Mouse (Mus musculus) bone marrow macrophage, adult 2 months (primary cell): ENCODE data around the gene Gas2l3. TPM values are rescaled to one million over a fixed set of nuclear protein-coding genes. Genes with fewer than 3 reads are reported as not detected.
A peak's percentile ranks its signal among the peaks of the same experiment; 100 is the strongest.

ENCODE experiments used
- H3K27ac ChIP-seq: 2 replicates; pipeline ENCODE4 v1.5.1; 2012; ENCODE audit warnings: low read depth, low read length; ENCODE audit not compliant: insufficient read depth
- H3K4me1 ChIP-seq: 2 replicates; pipeline ENCODE4 v1.6.1; 2012; ENCODE audit warnings: low read length; ENCODE audit not compliant: control insufficient read depth, insufficient read depth
- H3K4me3 ChIP-seq: 2 replicates; pipeline ENCODE4 v1.5.1; 2012; ENCODE audit warnings: mild to moderate bottlenecking, low read length, moderate library complexity; ENCODE audit not compliant: insufficient read depth
- CTCF ChIP-seq: IDR thresholded peaks from 2 replicates; pipeline ENCODE4 v1.5.1; 2012; ENCODE audit warnings: low read depth, mild to moderate bottlenecking, low read length, moderate library complexity
- POLR2A ChIP-seq: IDR thresholded peaks from 2 replicates; pipeline ENCODE4 v1.6.1; 2012; ENCODE audit warnings: mild to moderate bottlenecking, low read depth, low read length, borderline replicate concordance
- polyA plus RNA-seq: library from polyadenylated mRNA; stranded (reverse); fragments of >200 nt; gene quantifications from 2 replicates; pipeline ENCODE4 v1.2.4, GENCODE M21; 2012; ENCODE audit not compliant: missing spikeins, insufficient read depth, insufficient read length

Gene Gas2l3
- polyA plus RNA-seq: 47.6 and 48.2 TPM in 2 replicates

- Histone ChIP-seq H3K4me3 (peak within 1 kb of the TSS; percentile 94), H3K4me1 (peaks cover 20% of the 10 kb centered on the region), H3K27ac (peak within 1 kb of the TSS; percentile 100)
- TF ChIP-seq CTCF: no peak
Observed at GRCm38 (mm10) chr10:89443623-89444151, at the start of gene Gas2l3. Gas2l3 (minus strand) TSS chr10:89443967.

DNA sequence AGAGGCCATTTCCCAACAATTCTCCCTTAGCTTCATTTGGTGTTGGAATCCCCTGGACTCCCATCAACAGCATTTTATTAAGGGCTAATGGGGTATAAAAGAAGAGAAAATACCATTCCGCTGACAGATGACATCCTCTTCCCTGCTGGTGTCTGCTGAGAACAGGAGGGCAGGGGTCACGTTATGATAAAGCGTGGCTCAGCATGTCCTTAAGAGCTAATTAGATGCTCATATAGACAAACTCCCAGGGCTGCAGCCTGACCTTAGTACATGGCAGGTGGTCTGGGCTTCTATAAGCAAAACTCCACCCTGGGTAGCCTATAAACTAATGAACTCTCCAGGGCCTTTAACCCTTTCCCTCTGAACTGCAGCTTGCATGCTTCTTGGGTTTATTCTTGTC is 47.6 kb upstream of the Gas2l3 start:
- H3K27ac ChIP-seq: no peak overlapping the region
- no peak overlapping the region for H3K4me3 ChIP-seq
- TF ChIP-seq POLR2A: no peak
- no peak for TF ChIP-seq CTCF
- no peaks in the 10 kb centered on the region for H3K4me1 ChIP-seq

GRCm38 (mm10) chr10:89490250-89490649 is 46.5 kb upstream of the Gas2l3 start:
- TF ChIP-seq POLR2A: no peak
- no peak for TF ChIP-seq CTCF
- H3K27ac ChIP-seq: no peak overlapping the region
- no peak overlapping the region for H3K4me3 ChIP-seq
- peaks cover 2% of the 10 kb centered on the region for H3K4me1 ChIP-seq

- no peak overlapping the region for H3K27ac ChIP-seq
- TF ChIP-seq CTCF (no peak), POLR2A (no peak)
- peaks cover 4% of the 10 kb centered on the region for H3K4me1 ChIP-seq
- no peak overlapping the region for H3K4me3 ChIP-seq
Observed at GRCm38 (mm10) chr10:89489459-89489858, 45.7 kb upstream of the Gas2l3 start.

DNA sequence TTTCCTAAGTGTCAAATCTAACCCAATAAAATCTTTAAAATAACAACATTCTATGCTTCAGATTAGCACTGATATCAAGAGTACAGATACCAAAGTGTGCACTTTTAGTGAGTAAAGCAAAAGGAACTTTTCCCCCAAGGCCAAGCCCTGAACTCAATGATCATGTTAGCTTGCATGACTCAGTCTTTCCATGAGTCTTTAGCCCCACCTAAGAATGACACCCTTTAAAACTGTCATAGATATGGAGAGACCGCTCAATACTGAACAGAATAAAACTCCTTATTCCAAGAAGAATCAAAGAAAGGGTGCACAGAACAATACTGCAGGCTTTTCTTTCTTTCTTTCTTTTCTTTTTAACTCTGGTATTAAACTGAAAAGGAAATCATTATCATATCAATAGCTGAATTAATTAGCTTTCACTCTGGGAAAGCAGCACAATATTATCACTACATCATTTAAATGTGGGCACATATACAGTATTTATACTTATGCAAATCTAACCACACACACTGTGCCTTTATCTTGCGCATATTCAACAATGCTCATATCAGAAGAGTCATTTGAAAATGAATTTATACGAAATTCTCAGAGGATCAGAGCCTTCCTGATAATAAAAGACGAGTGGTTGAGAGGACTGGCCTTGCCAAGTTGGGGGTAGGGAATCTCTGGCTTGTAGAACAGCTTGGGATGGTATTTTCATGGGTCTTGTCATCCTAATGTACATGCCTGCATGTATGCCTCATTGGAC is 43.4 kb upstream of the Gas2l3 start:
- H3K4me1 ChIP-seq: peaks cover 4% of the 10 kb centered on the region
- TF ChIP-seq CTCF (no peak), POLR2A (no peak)
- H3K27ac ChIP-seq: no peak overlapping the region

GRCm38 (mm10) chr10:89484907-89485306 is 41.1 kb upstream of the Gas2l3 start:
- no peak overlapping the region for H3K4me3 ChIP-seq
- no peak overlapping the region for H3K27ac ChIP-seq
- TF ChIP-seq CTCF: no peak
- peaks cover 4% of the 10 kb centered on the region for H3K4me1 ChIP-seq

More for the DNA sequence above, 43.4 kb upstream of the Gas2l3 start:
- no peak overlapping the region for H3K4me3 ChIP-seq

GRCm38 (mm10) chr10:89483812-89484602 is 40.2 kb upstream of the Gas2l3 start:
- Histone ChIP-seq H3K4me1 (peaks cover 4% of the 10 kb centered on the region), H3K27ac (no peak overlapping the region), H3K4me3 (no peak overlapping the region)
- TF ChIP-seq POLR2A (no peak), CTCF (no peak)

- Histone ChIP-seq H3K4me1 (peaks cover 4% of the 10 kb centered on the region), H3K4me3 (no peak overlapping the region), H3K27ac (no peak overlapping the region)
- TF ChIP-seq CTCF (no peak), POLR2A (no peak)
Observed at GRCm38 (mm10) chr10:89483113-89483512, 39.3 kb upstream of the Gas2l3 start.

GRCm38 (mm10) chr10:89482142-89482681 is 38.4 kb upstream of the Gas2l3 start:
- peaks cover 4% of the 10 kb centered on the region for H3K4me1 ChIP-seq
- H3K4me3 ChIP-seq: no peak overlapping the region
- TF ChIP-seq POLR2A (no peak), CTCF (no peak)
- H3K27ac ChIP-seq: no peak overlapping the region

GRCm38 (mm10) chr10:89481638-89482037 is 37.9 kb upstream of the Gas2l3 start:
- peaks cover 4% of the 10 kb centered on the region for H3K4me1 ChIP-seq
- no peak overlapping the region for H3K4me3 ChIP-seq
- no peak for TF ChIP-seq CTCF
- TF ChIP-seq POLR2A: no peak
- no peak overlapping the region for H3K27ac ChIP-seq
